Mouse (Mus musculus) thymus, postnatal 36 days (tissue): Measurements from ENCODE around the gene Gm20388.

Source experiments
- DNase-seq, 2 experiments: peaks; one replicate each; pipeline ENCODE4 v3.0.0; 2022; ENCODE audit warnings: mixed read lengths in 2 of 2

The Gm20388 gene

DNA sequence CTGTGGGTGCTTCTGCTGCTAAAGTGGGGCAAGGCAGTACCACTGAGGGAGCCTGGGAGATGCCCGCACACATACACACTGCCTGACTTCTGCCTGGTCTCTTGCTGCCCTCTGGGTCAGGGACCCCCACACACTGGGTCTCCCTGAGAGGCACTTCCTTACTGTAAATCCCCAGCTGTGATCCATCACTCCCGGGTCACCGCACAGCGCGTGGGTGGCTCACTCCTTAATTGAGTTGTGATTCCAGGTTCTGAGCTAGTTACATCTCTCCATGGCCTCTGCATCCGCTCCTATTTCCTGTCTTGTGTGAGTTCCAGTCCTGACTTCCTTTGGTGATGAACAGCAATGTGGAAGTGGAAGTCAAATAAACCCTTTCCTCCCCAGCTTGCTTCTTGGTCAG is 3420.1 kb downstream of the Gm20388 start:
- no peak for DNase-seq

DNA sequence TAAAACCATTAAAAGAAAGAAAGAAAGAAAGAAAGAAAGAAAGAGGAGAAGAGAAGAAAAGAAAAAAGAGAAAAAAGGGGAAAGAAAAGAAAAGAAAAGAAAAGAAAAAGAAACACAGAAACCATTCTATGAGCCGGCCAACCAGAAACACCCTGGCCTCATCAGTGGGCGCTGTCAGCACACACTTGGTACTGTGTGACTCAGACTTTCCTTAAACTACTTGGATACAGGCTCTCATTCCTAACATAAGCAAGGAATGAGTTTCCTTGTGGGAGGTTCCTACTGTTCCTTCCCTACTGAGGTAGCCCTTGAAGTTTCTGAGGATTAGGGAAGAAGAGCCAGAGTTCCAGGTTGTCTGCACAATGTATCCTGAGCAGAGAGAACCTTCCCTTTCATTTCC is 3420.7 kb downstream of the Gm20388 start:
- no peak for DNase-seq

GRCm38 (mm10) chr8:123331810-123332209 is 3421.2 kb downstream of the Gm20388 start:
- DNase-seq: no peak

DNA sequence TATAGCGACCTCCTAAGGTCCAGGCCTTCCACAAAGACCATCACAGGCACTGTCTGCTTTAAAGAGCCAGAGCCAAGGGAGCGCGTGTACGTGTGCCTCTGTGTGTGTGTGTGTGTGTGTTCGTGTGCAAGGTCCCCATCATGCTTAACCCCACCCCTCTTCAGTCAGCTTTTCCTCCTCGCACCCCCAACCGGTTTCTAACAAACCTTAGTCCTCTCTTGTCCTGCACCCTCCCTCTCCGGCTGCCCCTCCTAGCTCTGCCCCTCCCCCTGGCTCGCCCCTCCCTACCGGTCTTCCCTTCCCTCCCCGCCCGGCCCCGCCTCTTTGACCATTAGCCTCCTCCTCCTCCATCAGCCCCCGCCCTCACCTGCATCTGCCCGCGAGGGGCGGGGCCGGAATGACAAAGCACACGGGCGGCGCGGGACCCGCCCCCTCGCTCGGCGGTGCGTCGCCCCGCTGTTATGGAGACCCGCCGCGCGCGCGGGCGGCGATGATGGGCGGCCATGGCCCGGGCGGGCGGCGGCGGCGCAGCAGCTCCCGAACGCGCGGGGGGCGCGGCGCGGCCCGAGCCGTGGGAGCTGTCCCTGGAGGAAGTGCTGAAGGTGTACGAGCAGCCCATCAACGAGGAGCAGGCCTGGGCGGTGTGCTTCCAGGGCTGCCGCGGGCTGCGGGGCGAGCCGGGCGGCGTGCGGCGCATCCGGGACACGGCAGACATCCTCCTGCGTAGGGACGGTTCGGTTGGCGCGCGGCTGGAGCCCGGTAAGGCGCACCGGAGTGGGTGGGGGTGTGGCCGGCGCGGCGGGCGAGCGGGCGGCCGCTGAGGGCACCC is 3421.8 kb downstream of the Gm20388 start, which contains the start of gene Spire2:
TSS of gene Spire2 (plus strand) at position 452 of the 829 bp plus-strand sequence.
- peak; percentile 85 for DNase-seq

GRCm38 (mm10) chr8:123333091-123333587 is 3422.5 kb downstream of the Gm20388 start:
- DNase-seq: no peak

- DNase-seq: no peak
These were observed 3423.2 kb downstream of the Gm20388 start for GRCm38 (mm10) chr8:123333864-123334263.

- DNase-seq: no peak
These were observed 3423.8 kb downstream of the Gm20388 start for GRCm38 (mm10) chr8:123334467-123334866.

DNA sequence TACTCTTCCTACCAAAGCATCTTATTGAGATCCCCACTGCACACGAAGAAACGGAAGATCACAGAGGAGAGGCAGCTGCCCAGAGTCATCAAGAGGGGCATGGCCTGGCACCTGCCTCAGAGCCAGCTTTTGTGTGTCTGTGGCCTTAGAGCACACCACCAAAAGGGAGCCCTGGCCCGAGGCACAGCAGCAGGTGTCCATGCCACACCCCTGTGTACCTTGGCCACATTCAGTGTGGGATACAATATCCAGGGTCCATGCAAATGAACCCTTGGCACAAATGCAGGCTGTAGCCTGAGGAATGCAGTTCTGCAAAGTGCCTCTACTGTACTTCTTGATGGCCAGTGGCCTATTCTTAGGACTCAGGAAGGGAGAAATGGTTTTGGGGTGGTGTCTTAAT is 3426.8 kb downstream of the Gm20388 start:
- no peak for DNase-seq

DNA sequence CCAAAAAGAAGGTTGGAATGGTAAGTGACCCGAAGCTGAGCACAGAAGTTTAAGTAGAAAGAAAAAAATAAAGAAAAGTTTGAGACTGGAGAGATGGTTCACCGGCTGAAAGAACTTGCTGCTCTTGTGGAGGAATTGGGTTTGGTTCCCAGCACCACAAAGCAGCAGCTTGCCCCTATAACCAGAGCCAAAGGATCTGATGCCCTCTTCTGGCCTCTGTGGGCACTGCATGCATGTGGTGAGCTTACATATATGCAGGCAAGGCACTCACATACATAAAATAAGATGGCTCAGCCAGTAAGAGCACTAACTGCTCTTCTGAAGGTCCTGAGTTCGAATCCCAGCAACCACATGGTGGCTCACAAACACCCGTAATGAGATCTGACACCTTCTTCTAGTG is 3429.4 kb downstream of the Gm20388 start:
- peak in 1 of 2 experiments; percentile 18 for DNase-seq

DNA sequence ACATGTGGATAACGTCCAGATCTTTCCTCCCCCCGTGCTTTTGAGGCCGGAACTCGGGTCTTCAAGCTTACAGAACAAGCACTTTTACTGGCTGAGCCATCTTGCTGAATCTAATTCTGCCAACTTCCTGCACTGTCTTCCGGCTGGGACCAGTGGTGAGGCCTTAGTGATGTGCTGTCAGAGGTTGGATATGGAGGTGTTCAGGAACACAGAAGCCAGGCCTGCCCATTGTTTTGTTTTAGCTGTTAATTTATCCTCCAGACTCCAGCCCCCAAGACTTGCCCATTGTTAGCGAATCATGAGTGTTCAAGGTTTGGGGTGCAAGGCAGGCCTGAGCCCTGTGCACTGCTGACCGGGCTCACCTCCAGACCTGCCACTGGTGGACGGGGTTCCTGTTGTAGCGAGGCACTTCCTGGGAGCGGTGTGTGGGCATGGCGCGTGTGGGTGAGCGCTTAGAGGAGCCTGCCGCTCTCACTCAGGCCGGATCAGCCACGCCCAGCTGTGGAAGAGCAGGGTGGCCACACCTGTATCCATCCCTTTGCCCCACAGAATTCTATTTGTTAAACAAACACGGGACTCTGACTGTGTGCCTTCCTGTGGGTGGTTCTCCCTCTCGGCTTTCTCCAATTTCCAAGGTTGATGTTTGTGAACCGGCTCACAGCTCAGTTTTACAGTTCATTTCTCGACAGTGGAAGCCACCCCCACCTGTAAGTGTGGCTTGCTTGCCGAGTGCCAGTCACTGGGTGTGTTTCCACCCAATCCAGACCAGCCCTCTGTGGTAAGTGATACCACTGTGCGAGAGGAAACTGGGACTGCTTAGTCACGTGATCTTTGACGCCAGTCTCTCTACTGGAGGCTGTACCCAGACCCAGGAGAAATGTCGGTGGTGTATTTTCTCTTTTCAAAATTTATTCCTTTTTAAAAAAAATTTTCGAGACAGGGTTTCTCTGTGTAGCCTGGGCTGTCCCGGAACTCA is 3430.7 kb downstream of the Gm20388 start:
- no peak for DNase-seq

- no peak for DNase-seq
These were observed 3431.6 kb downstream of the Gm20388 start for GRCm38 (mm10) chr8:123342253-123342652.

DNA sequence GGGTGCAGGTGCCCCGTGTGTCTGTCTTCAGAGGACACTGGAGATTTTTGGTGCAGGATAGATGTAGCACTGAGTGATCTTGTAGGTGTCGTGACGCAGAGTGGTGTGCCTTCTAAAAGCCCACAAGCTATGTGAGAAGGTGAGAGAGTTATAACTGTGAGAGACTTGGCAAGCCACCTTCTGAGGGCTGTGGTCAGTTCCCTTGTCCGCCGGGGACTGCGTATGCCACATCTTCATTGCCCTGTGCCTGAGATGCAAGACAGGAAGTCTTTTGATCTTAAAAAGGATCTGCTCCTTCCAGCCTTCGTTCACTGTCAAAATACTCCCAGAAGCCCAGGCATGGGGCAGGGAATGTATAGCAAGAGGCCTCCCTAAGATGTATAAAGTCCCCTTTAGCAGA is 3432.3 kb downstream of the Gm20388 start:
- DNase-seq: no peak

DNA sequence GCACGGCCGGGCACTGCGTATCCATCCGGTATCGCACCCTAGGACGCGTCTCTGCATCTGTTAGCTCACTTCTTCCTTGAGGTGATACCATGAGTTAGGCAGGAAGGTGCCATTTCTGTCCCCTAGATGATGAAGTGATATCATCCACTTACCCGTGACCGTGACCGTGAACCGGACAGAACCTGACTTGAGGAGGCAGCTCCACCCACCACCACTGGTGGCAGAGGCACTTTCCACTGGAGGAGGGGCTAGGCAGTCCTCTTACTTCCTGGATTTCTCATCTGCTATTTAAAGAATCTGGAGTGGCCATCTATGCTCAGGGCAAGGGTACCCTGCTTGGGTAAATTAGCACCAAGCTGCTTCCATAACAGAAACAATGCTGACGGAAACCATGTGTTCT is 3432.8 kb downstream of the Gm20388 start:
- DNase-seq: no peak

DNA sequence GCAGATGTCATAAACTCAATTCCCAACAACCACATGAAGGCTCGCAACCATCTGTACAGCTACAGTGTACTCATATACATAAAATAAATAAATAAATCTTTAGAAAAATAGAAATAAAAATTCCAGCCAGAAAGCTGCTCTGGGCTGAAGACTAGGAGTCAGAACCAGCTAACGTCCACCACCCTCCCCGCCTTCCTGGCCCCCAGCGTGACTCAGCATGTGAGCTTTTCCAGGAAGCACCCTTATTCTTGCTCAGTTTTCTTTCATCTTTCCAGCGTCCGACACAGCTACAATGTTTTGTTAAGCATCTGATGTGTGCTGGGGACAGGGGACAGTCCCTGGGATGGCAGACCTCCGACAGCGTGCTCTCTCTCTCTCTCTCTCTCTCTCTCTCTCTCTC is 3434.5 kb downstream of the Gm20388 start:
- no peak for DNase-seq

GRCm38 (mm10) chr8:123345856-123346255 is 3435.2 kb downstream of the Gm20388 start:
- DNase-seq: no peak

DNA sequence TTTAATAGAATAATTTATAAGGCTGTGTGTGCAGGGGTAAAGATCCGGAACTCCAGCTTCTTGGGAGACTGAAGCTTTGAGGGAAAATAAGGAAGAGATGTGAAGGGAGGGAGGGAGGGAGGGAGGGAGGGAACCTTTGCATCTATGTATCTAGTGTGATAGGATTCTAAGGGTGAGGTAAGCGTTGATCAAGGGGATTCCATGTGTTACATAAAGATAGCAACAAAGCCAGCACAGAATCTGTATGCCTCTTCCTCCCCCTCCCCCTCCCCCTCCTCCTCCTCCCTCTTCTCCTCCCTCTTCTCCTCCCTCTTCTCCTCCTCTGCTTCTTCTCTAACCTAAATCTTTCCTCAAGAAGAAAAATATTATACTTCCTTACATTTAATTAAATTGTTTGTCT is 3436.7 kb downstream of the Gm20388 start:
- no peak for DNase-seq

DNA sequence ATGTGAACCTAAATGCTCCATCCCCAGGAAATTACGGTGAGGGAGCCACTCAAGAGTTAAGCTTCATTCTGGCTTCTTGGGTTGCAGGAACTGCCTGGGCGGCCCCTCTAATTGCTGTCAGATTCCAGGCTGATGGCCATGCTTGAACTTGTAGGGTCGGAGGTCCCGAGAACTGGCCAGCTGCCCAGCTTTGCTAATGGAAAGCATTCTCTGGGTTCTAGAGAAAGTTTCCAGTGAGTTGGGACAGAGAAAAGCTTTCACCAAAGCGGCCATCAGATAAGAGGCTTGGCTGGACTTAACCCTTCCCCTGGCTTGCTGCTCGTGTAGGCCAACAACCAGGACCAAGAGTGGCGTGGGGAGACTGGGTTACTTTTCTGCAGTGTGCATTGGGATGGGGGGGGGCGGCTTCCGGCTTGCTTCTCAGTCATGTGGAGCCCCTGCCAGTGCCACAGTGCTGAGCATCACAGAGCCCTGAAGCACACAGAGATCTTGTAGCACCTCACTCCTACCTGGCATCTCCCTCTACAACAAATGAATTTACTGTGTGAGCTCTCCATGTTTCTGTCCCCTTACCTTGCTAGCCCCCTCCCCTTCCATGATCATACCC is 3437.7 kb downstream of the Gm20388 start:
- no peak for DNase-seq

DNA sequence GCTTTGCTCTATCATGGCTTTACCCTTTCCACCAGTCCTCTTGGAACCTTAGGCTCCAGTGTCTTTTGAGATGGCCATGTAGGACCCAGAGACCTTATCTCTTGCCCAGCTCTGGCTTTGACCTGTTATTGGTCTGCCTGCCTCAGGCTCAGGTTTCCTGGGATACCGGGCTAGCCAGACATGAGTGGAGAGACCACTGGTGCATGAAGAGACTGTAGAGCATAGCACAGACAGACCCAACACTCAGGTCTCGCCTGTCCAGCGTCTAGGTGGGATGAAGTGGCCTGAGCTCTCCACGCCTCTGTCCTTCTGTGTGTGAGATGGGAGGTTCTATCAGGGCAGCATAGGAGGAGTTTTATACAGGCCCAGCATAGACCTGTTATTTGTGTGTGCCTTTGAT is 3438.4 kb downstream of the Gm20388 start:
- DNase-seq: no peak

- no peak for DNase-seq
These were observed 3441.5 kb downstream of the Gm20388 start for GRCm38 (mm10) chr8:123352118-123352517.

DNA sequence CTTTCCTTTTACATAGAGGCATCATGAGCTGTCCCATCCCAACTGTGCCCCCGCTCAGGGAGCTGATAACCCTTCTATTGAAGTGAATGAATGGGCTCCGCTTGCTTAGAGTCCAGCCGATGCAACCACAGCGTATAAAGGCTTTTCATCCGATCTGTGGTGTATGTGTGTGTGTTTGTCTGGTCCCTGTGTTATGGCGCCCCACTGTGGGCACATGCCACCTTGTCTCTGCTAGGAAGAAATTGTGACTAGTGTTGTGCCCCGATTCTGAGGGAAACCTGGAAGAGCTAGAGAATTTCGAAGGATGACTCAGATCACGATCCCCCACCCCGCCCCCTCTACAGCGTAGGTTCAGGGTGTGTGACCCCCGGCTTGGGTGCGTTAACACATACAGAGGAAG is 3442.1 kb downstream of the Gm20388 start:
- no peak for DNase-seq

GRCm38 (mm10) chr8:123353216-123353615 is 3442.6 kb downstream of the Gm20388 start:
- DNase-seq: no peak

DNA sequence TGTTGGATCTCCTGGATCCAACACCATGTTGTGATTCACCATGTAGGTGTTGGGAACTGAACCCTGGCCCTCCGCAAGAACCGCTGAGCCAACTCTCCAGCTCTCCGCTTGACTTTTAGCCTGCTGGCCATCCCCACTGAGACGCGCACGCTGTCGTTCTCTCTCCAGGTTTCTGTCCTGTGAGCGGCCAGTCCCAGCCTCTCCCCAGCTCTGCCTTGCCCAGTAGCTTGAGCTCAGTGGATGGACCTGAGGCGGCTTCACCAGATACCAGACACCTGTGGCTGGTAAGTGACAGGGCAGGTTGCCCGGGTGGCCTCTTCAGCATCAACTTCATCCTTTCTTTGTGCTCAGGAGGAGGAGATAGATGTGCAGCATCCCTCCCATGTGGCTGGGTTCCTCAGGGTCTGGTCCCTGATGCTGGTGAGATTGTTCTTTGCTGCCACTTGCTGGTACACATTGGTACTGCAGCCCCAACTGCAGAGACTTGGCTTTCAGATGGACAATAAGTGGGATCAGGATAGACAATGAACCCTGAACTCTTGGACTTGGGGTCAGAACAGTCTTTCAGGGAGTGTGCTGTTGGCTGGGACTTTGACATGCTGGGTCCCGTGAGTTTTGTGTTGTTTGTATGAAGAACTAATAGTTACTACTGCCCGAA is 3450.6 kb downstream of the Gm20388 start:
- DNase-seq: peak; percentile 57 to 75
